Mouse (Mus musculus) embryonic facial prominence, embryonic 11.5 days (tissue): ENCODE measurements around the gene Krtap13-1. TPM values are rescaled to one million over a fixed set of nuclear protein-coding genes. Genes with fewer than 3 reads are reported as not detected.
A peak's percentile ranks its signal among the peaks of the same experiment; 100 is the strongest.
"Not testable (repeated sequence)": the region's sequence is repeated elsewhere in the genome, so short reads cannot be mapped to it uniquely, and the experiment has no call there.

Experiments used
- ATAC-seq: fragments of 200-750 bp; cut with Nextera tagmentation; replicated peaks from 2 replicates; pipeline ENCODE4 v1.8.0; 2017; ENCODE audit warnings: low read depth; ENCODE audit not compliant: insufficient number of reproducible peaks, low FRiP score, low TSS enrichment
- DNase-seq: peaks from one replicate; pipeline ENCODE4 v3.0.0-alpha.2; 2015; ENCODE audit warnings: low spot score
- H3K27ac ChIP-seq: fragments of 300-500 bp; sonication (generic); replicated peaks from 2 replicates; pipeline ENCODE4 v1.5.1; 2014; ENCODE audit warnings: mild to moderate bottlenecking, low read depth, low read length, control low read depth
- H3K27me3 ChIP-seq: fragments of 300-500 bp; sonication (generic); 2 replicates; pipeline ENCODE4 v1.6.1; 2014; ENCODE audit warnings: mild to moderate bottlenecking, low read length, moderate library complexity, mixed read lengths; ENCODE audit not compliant: control insufficient read depth, insufficient read depth
- H3K36me3 ChIP-seq: fragments of 300-500 bp; sonication (generic); replicated peaks from 2 replicates; pipeline ENCODE4 v1.6.1; 2014; ENCODE audit warnings: low read depth, mild to moderate bottlenecking, low read length, moderate library complexity, mixed read lengths; ENCODE audit not compliant: control insufficient read depth, insufficient read depth
- H3K4me1 ChIP-seq: fragments of 300-500 bp; sonication (generic); 2 replicates; pipeline ENCODE4 v1.6.1; 2014; ENCODE audit warnings: low read length, mixed read lengths; ENCODE audit not compliant: control insufficient read depth, insufficient read depth
- H3K4me2 ChIP-seq: fragments of 300-500 bp; sonication (generic); 2 replicates; pipeline ENCODE4 v1.6.1; 2014; ENCODE audit warnings: low read depth, mild to moderate bottlenecking, control low read depth, low read length, moderate library complexity
- H3K4me3 ChIP-seq: fragments of 300-500 bp; sonication (generic); 2 replicates; pipeline ENCODE4 v1.5.1; 2014; ENCODE audit warnings: low read depth, low read length, control low read depth
- H3K9ac ChIP-seq: fragments of 300-500 bp; sonication (generic); replicated peaks from 2 replicates; pipeline ENCODE4 v1.6.1; 2014; ENCODE audit warnings: mild to moderate bottlenecking, control low read depth, low read length
- H3K9me3 ChIP-seq: fragments of 300-500 bp; sonication (generic); replicated peaks from 2 replicates; pipeline ENCODE4 v1.6.1; 2016; ENCODE audit warnings: mild to moderate bottlenecking, low read length, inconsistent platforms, mixed read lengths; ENCODE audit not compliant: control insufficient read depth
- WGBS: fragments of 180-500 bp; shearing (Covaris S2); extraction: QIAGEN DNeasy Blood & Tissue Kit; methylation state at CpG from one replicate; pipeline ENCODE4 v1.1.7; 2014; 5-methylcytosine and 5-hydroxymethylcytosine counted together
- polyA plus RNA-seq: library from polyadenylated mRNA; unstranded; fragments of >200 nt; fragmentation: Nextera tagmentation; extraction: Ambion mirVana; gene quantifications from 2 replicates; pipeline ENCODE4 v1.2.1, GENCODE M21; 2014

Krtap13-1 gene
- polyA plus RNA-seq, 1 experiment from 2014 or later = not detected

DNA sequence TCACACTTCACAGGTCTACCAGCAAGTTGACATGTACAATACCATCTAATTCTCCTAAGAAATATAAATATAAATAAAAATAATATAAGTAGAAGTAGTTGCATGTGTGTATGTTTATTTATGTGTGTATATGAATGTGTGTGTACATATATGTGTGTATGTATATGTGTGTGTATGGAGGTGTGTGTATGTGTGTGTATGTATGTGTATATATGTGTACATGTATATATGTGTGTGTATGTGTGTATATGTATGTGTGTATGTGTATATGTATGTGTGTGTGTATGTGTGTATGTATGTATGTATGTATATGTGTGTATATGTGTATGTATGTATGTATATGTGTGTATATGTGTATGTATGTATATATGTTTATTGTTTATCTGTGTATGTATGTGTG is 12.1 kb upstream of the Krtap13-1 start:
- no peaks in the 10 kb centered on the region for H3K4me1 ChIP-seq
- no peak overlapping the region for H3K9ac ChIP-seq
- ATAC-seq (peak; percentile 72; the same call in 1 of the 2 replicates), DNase-seq (no peak)
- no peak overlapping the region for H3K27ac ChIP-seq
- no peak overlapping the region for H3K4me3 ChIP-seq
- no peak overlapping the region for H3K4me2 ChIP-seq
- H3K27me3 ChIP-seq = no peaks in the 10 kb centered on the region
- no peaks in the 10 kb centered on the region for H3K9me3 ChIP-seq
- no peaks in the 10 kb centered on the region for H3K36me3 ChIP-seq

DNA sequence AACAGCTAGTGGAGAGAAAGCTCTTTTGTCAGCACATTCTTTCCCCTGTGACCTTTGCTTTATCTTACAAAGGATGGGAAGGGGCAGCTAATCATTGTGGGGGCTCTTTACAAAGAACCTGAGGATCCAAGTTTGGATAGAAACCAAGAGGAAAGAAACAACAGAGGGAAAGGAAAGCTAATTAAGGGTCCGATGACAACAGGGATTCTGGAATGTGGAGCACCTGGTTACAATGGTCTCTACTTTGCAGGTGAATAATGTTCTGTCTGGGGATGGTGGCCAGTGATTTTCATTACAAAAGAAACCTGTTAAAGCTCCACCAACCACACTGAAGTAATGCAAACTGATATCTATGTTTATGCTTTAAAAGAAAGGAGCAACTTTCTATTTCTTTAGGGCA is 8.6 kb upstream of the Krtap13-1 start:
- Histone ChIP-seq H3K27me3 (no peaks in the 10 kb centered on the region), H3K4me3 (no peak overlapping the region), H3K4me2 (no peak overlapping the region), H3K27ac (no peak overlapping the region), H3K4me1 (no peaks in the 10 kb centered on the region), H3K36me3 (no peaks in the 10 kb centered on the region), H3K9me3 (no peaks in the 10 kb centered on the region), H3K9ac (no peak overlapping the region)
- DNase-seq (no peak), ATAC-seq (no peak)
- WGBS = 8% methylated on average over 1 of the region's 1 CpGs

DNA sequence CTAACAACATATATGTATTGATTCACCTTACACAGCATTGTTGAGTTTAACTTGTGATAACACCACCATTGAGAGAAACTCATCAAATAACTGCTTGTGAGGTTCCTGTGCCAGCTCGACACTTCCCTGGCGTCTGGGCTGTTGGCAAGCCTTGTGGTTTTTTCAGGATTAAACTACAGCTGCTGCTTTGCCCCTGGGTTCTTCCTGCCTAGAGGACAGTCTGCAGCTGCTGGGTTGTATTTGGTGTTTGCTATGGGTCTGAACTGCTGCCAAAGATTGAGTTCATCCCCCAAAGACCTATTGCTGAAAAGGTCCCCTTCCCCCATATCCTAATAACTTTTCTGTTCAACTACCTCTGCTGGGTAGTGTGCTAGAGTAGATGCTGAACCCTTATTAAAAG is 6.7 kb downstream of the Krtap13-1 start:
- ATAC-seq (no peak), DNase-seq (no peak)
- WGBS = 70% methylated on average over 2 of the region's 2 CpGs
- no peak overlapping the region for H3K27ac ChIP-seq
- no peak overlapping the region for H3K4me3 ChIP-seq
- no peaks in the 10 kb centered on the region for H3K27me3 ChIP-seq
- H3K4me2 ChIP-seq = no peak overlapping the region
- H3K9ac ChIP-seq = no peak overlapping the region
- H3K4me1 ChIP-seq = no peaks in the 10 kb centered on the region
- H3K9me3 ChIP-seq = no peaks in the 10 kb centered on the region
- no peaks in the 10 kb centered on the region for H3K36me3 ChIP-seq

- H3K9ac ChIP-seq = no peak overlapping the region
- no peaks in the 10 kb centered on the region for H3K9me3 ChIP-seq
- no peak overlapping the region for H3K27ac ChIP-seq
- H3K36me3 ChIP-seq = no peaks in the 10 kb centered on the region
- H3K4me2 ChIP-seq = no peak overlapping the region
- 87% methylated on average over 4 of the region's 4 CpGs for WGBS
- DNase-seq (no peak), ATAC-seq (no peak)
- no peaks in the 10 kb centered on the region for H3K27me3 ChIP-seq
- no peaks in the 10 kb centered on the region for H3K4me1 ChIP-seq
- no peak overlapping the region for H3K4me3 ChIP-seq
These were observed 16.2 kb downstream of the Krtap13-1 start for GRCm38 (mm10) chr16:88744750-88745340.

DNA sequence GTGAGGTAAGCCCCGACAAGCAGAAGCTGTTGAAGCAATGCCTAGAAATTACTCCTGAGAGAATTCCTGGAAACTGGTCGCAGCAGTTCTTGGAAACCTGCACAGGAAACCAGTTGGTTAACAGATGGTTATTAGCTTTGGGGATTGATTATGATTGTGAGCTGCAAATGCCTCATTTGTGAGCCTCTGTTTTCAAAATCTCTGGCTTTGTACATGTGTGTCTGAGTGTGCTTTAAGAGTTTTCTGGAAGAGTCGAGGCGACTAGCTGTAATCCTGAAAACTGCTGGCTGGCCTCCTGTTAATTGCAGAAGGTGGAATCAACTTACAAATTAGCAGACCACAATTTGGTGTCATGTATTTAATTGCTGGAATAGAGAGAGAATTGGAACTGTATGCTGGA is 19.3 kb downstream of the Krtap13-1 start:
- Histone ChIP-seq H3K36me3 (no peaks in the 10 kb centered on the region), H3K4me1 (no peaks in the 10 kb centered on the region), H3K4me3 (no peak overlapping the region), H3K9me3 (no peaks in the 10 kb centered on the region), H3K27ac (no peak overlapping the region), H3K4me2 (no peak overlapping the region), H3K27me3 (no peaks in the 10 kb centered on the region), H3K9ac (no peak overlapping the region)
- WGBS = 47% methylated on average over 4 of the region's 4 CpGs
- ATAC-seq (no peak), DNase-seq (no peak)

- H3K4me1 ChIP-seq, H3K9me3 ChIP-seq, H3K27me3 ChIP-seq, ATAC-seq, H3K27ac ChIP-seq, H3K4me3 ChIP-seq, DNase-seq, H3K4me2 ChIP-seq, H3K9ac ChIP-seq, H3K36me3 ChIP-seq: not testable (repeated sequence)
- WGBS = 85% methylated on average over 2 of the region's 3 CpGs
These were observed 22.9 kb downstream of the Krtap13-1 start, which contains the start of gene Krtap13 for GRCm38 (mm10) chr16:88751535-88751934. TSS of gene Krtap13 (minus strand) at chr16:88751635.

- H3K36me3 ChIP-seq, H3K4me2 ChIP-seq, H3K4me1 ChIP-seq, H3K27me3 ChIP-seq, ATAC-seq, H3K27ac ChIP-seq, H3K9me3 ChIP-seq, DNase-seq, H3K4me3 ChIP-seq, H3K9ac ChIP-seq: not testable (repeated sequence)
- 100% methylated on average over 3 of the region's 3 CpGs for WGBS
These were observed 29.9 kb downstream of the Krtap13-1 start, which contains the start of gene 2310034C09Rik for GRCm38 (mm10) chr16:88758547-88758946. TSS of gene 2310034C09Rik (plus strand) at chr16:88758847.

DNA sequence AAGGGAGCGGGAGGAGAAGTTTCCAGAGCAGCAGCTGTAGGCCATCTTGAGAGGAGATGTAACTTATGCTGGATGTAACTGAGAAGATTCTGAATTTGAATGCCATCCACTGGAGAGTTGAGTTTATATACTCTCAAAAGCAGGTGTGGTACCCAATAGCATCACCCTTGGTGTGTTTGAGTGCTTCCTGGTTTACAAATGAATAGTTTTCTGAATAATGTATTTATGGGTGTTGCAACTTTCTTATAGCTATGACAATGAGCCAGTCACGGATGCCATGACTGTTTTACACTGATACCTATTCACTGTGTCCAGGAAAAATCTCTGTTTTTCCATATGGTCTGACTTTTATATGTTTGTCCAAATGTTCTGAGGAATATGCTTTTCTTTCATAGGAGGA is 45.4 kb downstream of the Krtap13-1 start, which contains the start of gene 2310057N15Rik:
Gene 2310057N15Rik (minus strand): TSS at position 101 of the 400 bp plus-strand sequence.
- Histone ChIP-seq H3K27me3 (no peaks in the 10 kb centered on the region), H3K27ac (no peak within 1 kb of the TSS), H3K9me3 (no peaks in the 10 kb centered on the region), H3K36me3 (no peaks in the 10 kb centered on the region), H3K4me1 (no peaks in the 10 kb centered on the region), H3K4me3 (no peak within 1 kb of the TSS), H3K4me2 (no peak within 1 kb of the TSS), H3K9ac (no peak within 1 kb of the TSS)
- ATAC-seq (no peak), DNase-seq (no peak)
- WGBS = 85% methylated on average over 2 of the region's 2 CpGs
